Mouse (Mus musculus) telencephalon, adult 2 months (tissue): ENCODE measurements around the gene Hdac4.

Experiments
- DNase-seq: peaks from one replicate; pipeline ENCODE4 v3.0.0-alpha.2; 2011; ENCODE audit warnings: low read depth, low spot score

Hdac4 gene

GRCm38 (mm10) chr1:92179070-92179469, 16.4 kb downstream of the Hdac4 start:
- no peak for DNase-seq

- no peak for DNase-seq
Observed at GRCm38 (mm10) chr1:92178021-92178895, 17.2 kb downstream of the Hdac4 start.

GRCm38 (mm10) chr1:92177599-92177998, 17.9 kb downstream of the Hdac4 start:
- DNase-seq = no peak

GRCm38 (mm10) chr1:92177196-92177595, 18.3 kb downstream of the Hdac4 start:
- DNase-seq = no peak

GRCm38 (mm10) chr1:92175266-92175665, 20.2 kb downstream of the Hdac4 start:
- DNase-seq = no peak

GRCm38 (mm10) chr1:92174898-92175255, 20.6 kb downstream of the Hdac4 start:
- DNase-seq = no peak

GRCm38 (mm10) chr1:92174251-92174897, 21.1 kb downstream of the Hdac4 start:
- no peak for DNase-seq

- DNase-seq = peak; percentile 71
Observed at GRCm38 (mm10) chr1:92170616-92171235, 24.8 kb downstream of the Hdac4 start.

GRCm38 (mm10) chr1:92169776-92170055, 25.8 kb downstream of the Hdac4 start:
- no peak for DNase-seq

GRCm38 (mm10) chr1:92168900-92169775, 26.4 kb downstream of the Hdac4 start:
- DNase-seq = no peak

- no peak for DNase-seq
Observed at GRCm38 (mm10) chr1:92163932-92164331, 31.6 kb downstream of the Hdac4 start.

GRCm38 (mm10) chr1:92159804-92160203, 35.7 kb downstream of the Hdac4 start:
- DNase-seq = no peak

- peak; percentile 40 for DNase-seq
Observed at GRCm38 (mm10) chr1:92150201-92150600, 45.3 kb downstream of the Hdac4 start.

- DNase-seq = no peak
Observed at GRCm38 (mm10) chr1:92148527-92148926, 47.0 kb downstream of the Hdac4 start.

GRCm38 (mm10) chr1:92144868-92145534, 50.5 kb downstream of the Hdac4 start:
- DNase-seq = no peak

GRCm38 (mm10) chr1:92143331-92143895, 52.1 kb downstream of the Hdac4 start:
- peak; percentile 74 for DNase-seq

GRCm38 (mm10) chr1:92142793-92143192, 52.7 kb downstream of the Hdac4 start:
- DNase-seq = no peak

GRCm38 (mm10) chr1:92139001-92139400, 56.5 kb downstream of the Hdac4 start:
- no peak for DNase-seq

- DNase-seq = no peak
Observed at GRCm38 (mm10) chr1:92137136-92137848, 58.2 kb downstream of the Hdac4 start.

GRCm38 (mm10) chr1:92136362-92136761, 59.1 kb downstream of the Hdac4 start:
- no peak for DNase-seq
